Comparison of ENCODE assay signal across 9 mouse cellular contexts in the genomic region with DNA sequence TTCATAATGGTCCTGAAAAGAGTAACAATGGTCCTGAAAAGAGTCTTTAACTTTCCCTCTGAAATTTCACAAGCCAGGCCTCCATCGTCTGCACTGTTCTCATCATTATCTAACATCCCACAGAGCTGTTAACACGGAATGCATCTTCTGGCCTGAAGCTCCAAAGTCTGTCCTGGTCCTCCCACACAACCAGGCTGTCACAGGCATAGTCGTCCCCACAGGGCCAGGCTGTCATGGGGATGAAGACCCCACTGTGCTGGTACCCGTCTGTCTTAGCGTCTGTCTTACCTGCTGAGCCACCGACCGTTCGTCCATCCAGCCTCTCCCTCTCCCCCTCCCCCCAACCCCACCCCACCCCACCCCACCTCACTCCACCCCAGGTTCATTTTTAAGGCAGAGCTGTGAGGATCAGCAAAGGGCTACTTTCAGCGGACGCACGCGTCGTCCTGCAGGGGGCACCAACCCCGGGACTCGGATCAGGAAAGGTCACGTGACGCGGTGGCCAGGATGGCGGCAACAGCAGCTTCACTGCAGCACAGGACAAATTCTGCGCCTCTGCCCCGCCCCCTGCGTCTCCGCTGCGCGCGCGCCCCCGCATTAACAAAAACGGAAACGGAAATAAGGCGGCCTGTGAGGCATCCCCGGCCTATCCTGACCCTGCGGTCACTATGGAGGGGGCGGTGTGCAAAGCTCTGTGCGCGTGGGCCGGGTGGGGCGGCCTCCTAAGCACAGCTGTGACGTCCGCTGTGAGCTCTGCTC. TPM values are rescaled to one million over a fixed set of nuclear protein-coding genes. Genes with fewer than 3 reads are reported as not detected.
DNase-seq lines count a peak whose midpoint lies in the region; ATAC-seq and TF ChIP-seq lines count a peak whose summit lies in the region.
"Had no signal": no experiment of that assay in that cellular context is flagged by ENCODE, and none has a peak within 500 bp of the region (broad histone marks: within the 10 kb centered on the region; RNA-seq: fewer than 3 reads in every experiment).

No protein-coding gene starts in this region.

- H3K79me2 ChIP-seq in CH12.LX (replicated peaks; ENCODE audit: control insufficient read depth, extremely low read depth, insufficient read depth, poor library complexity, severe bottlenecking): no peaks in the 10 kb centered on the region

- no peak for TF ChIP-seq RAD21 in CH12.LX (IDR thresholded peaks at IDR 0.05; ENCODE audit: low read depth, low read length)

- TF ChIP-seq EP300 in CH12.LX (IDR thresholded peaks at IDR 0.05; ENCODE audit: low read length): no peak

- H3K36me3 ChIP-seq in CH12.LX (replicated peaks in 1 of 2; ENCODE audit: control insufficient read depth in 1 of 2, insufficient read depth in 1 of 2, low read length in 1 of 2): peaks cover 0 to 8% of the 10 kb centered on the region in 2 experiments
- H3K36me3 ChIP-seq in forebrain, embryonic 11.5 days (ENCODE audit: control insufficient read depth, insufficient read depth, low read length): peaks cover 2% of the 10 kb centered on the region; the same call in 1 of the 2 replicates
- peaks cover 17% of the 10 kb centered on the region for H3K36me3 ChIP-seq in heart, embryonic 15.5 days
- peaks cover 7% of the 10 kb centered on the region; the same call in 1 of the 2 replicates for H3K36me3 ChIP-seq in liver, embryonic 15.5 days (replicated peaks)
- no peaks in the 10 kb centered on the region for H3K36me3 ChIP-seq in neural tube, embryonic 11.5 days (ENCODE audit: control insufficient read depth, insufficient read depth, low read length)
- H3K36me3 ChIP-seq in stomach, embryonic 16.5 days (ENCODE audit: control insufficient read depth, insufficient read depth, low read length): 0 out of 2 replicates have a peak, but pooled peaks cover 7% of the 10 kb centered on the region

- peak; percentile 82 for ATAC-seq in forebrain, embryonic 11.5 days (replicated peaks; ENCODE audit: low FRiP score)
- peak; percentile 77 for ATAC-seq in heart, embryonic 15.5 days (replicated peaks; ENCODE audit: insufficient number of reproducible peaks, insufficient read depth, low FRiP score, low read depth)
- peak; percentile 80 for ATAC-seq in liver, embryonic 15.5 days (ENCODE audit: insufficient read depth)
- ATAC-seq in neural tube, embryonic 11.5 days (ENCODE audit: insufficient read depth, low FRiP score, low TSS enrichment): peak; percentile 76
- ATAC-seq in stomach, embryonic 16.5 days (ENCODE audit: insufficient read depth, low FRiP score): peak; percentile 87

- in situ Hi-C loops in CH12.LX (cut with MboI; ENCODE audit: low pct_ligation_motif_present, low pct_unique_long_range_greater_than_20kb, low sequenced_read_pairs): no loop called here

- TF ChIP-seq POLR2A in CH12.LX (IDR thresholded peaks at IDR 0.05; ENCODE audit: low read depth, low read length): no peak

- WGBS in forebrain, embryonic 11.5 days: 8% methylated on average over 35 of the region's 40 CpGs
- whole genome bisulfite sequencing in heart, embryonic 15.5 days: 5% methylated on average over 40 of the region's 40 CpGs
- 6% methylated on average over 40 of the region's 40 CpGs for WGBS in liver, embryonic 15.5 days (ENCODE audit: insufficient replicate concordance)
- 6% methylated on average over 35 of the region's 40 CpGs for WGBS in neural tube, embryonic 11.5 days
- 4% methylated on average over 40 of the region's 40 CpGs for WGBS in stomach, embryonic 16.5 days

- H3K27me3 ChIP-seq in CH12.LX (replicated peaks): no peaks in the 10 kb centered on the region
- no peaks in the 10 kb centered on the region for H3K27me3 ChIP-seq in forebrain, embryonic 11.5 days (ENCODE audit: control insufficient read depth, insufficient read depth, low read length)
- H3K27me3 ChIP-seq in heart, embryonic 15.5 days: no peaks in the 10 kb centered on the region
- no peaks in the 10 kb centered on the region for H3K27me3 ChIP-seq in liver, embryonic 15.5 days
- H3K27me3 ChIP-seq in neural tube, embryonic 11.5 days (ENCODE audit: control insufficient read depth, insufficient read depth, low read length): no peaks in the 10 kb centered on the region
- H3K27me3 ChIP-seq in stomach, embryonic 16.5 days (ENCODE audit: control insufficient read depth, insufficient read depth, low read length): no peaks in the 10 kb centered on the region

- dilution Hi-C loops in CH12.LX (cut with MboI; ENCODE audit: extremely low pct_ligation_motif_present, extremely low pct_unique_long_range_greater_than_20kb, low sequenced_read_pairs): no loop called here

- H3K27ac ChIP-seq in CH12.LX (ENCODE audit: insufficient read depth, low read depth): 0 out of 2 replicates have a peak overlapping the region, but pooled peaks have one; percentile 40
- no peak overlapping the region for H3K27ac ChIP-seq in forebrain, embryonic 11.5 days (ENCODE audit: low read depth, low read length)
- peak overlapping the region; percentile 80 for H3K27ac ChIP-seq in heart, embryonic 15.5 days
- peak overlapping the region; percentile 59 for H3K27ac ChIP-seq in liver, embryonic 15.5 days (replicated peaks)
- H3K27ac ChIP-seq in neural tube, embryonic 11.5 days (ENCODE audit: low read depth, low read length): peak overlapping the region; percentile 28; the same call in 1 of the 2 replicates
- peak overlapping the region; percentile 79 for H3K27ac ChIP-seq in stomach, embryonic 16.5 days (ENCODE audit: low read length)

- no peak overlapping the region for H3K9ac ChIP-seq in CH12.LX (ENCODE audit: insufficient read depth, low read depth)
- H3K9ac ChIP-seq in forebrain, embryonic 11.5 days (ENCODE audit: low read length): peak overlapping the region; percentile 37; the same call in 1 of the 2 replicates
- H3K9ac ChIP-seq in heart, embryonic 15.5 days: peak overlapping the region; percentile 63
- H3K9ac ChIP-seq in liver, embryonic 15.5 days: no peak overlapping the region
- H3K9ac ChIP-seq in neural tube, embryonic 11.5 days (ENCODE audit: low read length): peak overlapping the region; percentile 55
- H3K9ac ChIP-seq in stomach, embryonic 16.5 days (ENCODE audit: low read length): peak overlapping the region; percentile 80

- DNase-seq in CH12.LX (ENCODE audit: extremely low read depth): peak; percentile 94
- DNase-seq in c-Kit-positive CD71-positive TER-119-positive erythroid progenitor cells, embryonic 14.5 days (ENCODE audit: low spot score): peak; percentile 73
- DNase-seq in forebrain, embryonic 11.5 days (ENCODE audit: low spot score): peak; percentile 95
- peak; percentile 94 for DNase-seq in kidney, postnatal 25 days
- peak; percentile 93 for DNase-seq in neural tube, embryonic 11.5 days (ENCODE audit: low spot score)

- H3K4me3 ChIP-seq in CH12.LX (replicated peaks in 1 of 3; ENCODE audit: low read depth in 2 of 3, low read length in 2 of 3, poor library complexity in 1 of 3): peak overlapping the region in 2 of 3 experiments; percentile 60 to 67
- H3K4me3 ChIP-seq in forebrain, embryonic 11.5 days (ENCODE audit: low read depth, low read length): peak overlapping the region; percentile 59
- H3K4me3 ChIP-seq in heart, embryonic 15.5 days: peak overlapping the region; percentile 68
- H3K4me3 ChIP-seq in liver, embryonic 15.5 days (replicated peaks): peak overlapping the region; percentile 60
- peak overlapping the region; percentile 50 for H3K4me3 ChIP-seq in neural tube, embryonic 11.5 days (ENCODE audit: low read depth, low read length)
- peak overlapping the region; percentile 69 for H3K4me3 ChIP-seq in stomach, embryonic 16.5 days (replicated peaks; ENCODE audit: low read length)

- peak in 1 of 2 experiments; percentile 42; a peak in 2 of 4 replicates for TF ChIP-seq CTCF in CH12.LX (conservative IDR thresholded peaks at IDR 0.05 in 1 of 2, IDR thresholded peaks at IDR 0.05 in 1 of 2; ENCODE audit: low read depth in 2 of 2, low read length in 2 of 2)

- peaks cover 41% of the 10 kb centered on the region for H3K9me3 ChIP-seq in CH12.LX (replicated peaks; ENCODE audit: low read length)
- peaks cover 23% of the 10 kb centered on the region for H3K9me3 ChIP-seq in forebrain, embryonic 11.5 days (ENCODE audit: control insufficient read depth, low read length)
- peaks cover 32% of the 10 kb centered on the region for H3K9me3 ChIP-seq in heart, embryonic 15.5 days (replicated peaks)
- peaks cover 30% of the 10 kb centered on the region for H3K9me3 ChIP-seq in liver, embryonic 15.5 days (replicated peaks)
- peaks cover 19% of the 10 kb centered on the region; the same call in 1 of the 2 replicates for H3K9me3 ChIP-seq in neural tube, embryonic 11.5 days (ENCODE audit: control insufficient read depth, low read length)
- peaks cover 33% of the 10 kb centered on the region for H3K9me3 ChIP-seq in stomach, embryonic 16.5 days (replicated peaks; ENCODE audit: control insufficient read depth, low read length)

- H3K4me1 ChIP-seq in CH12.LX (ENCODE audit: control insufficient read depth in 1 of 2, insufficient read depth in 2 of 2): peaks cover 0 to 3% of the 10 kb centered on the region in 2 experiments; a peak in 1 of 4 replicates
- no peaks in the 10 kb centered on the region for H3K4me1 ChIP-seq in forebrain, embryonic 11.5 days (replicated peaks; ENCODE audit: control insufficient read depth, insufficient read depth, low read length)
- H3K4me1 ChIP-seq in heart, embryonic 15.5 days (replicated peaks): peaks cover 7% of the 10 kb centered on the region; the same call in 1 of the 2 replicates
- peaks cover 12% of the 10 kb centered on the region; the same call in 1 of the 2 replicates for H3K4me1 ChIP-seq in liver, embryonic 15.5 days (replicated peaks)
- no peaks in the 10 kb centered on the region for H3K4me1 ChIP-seq in neural tube, embryonic 11.5 days (ENCODE audit: control insufficient read depth, insufficient read depth, low read length)
- no peaks in the 10 kb centered on the region for H3K4me1 ChIP-seq in stomach, embryonic 16.5 days (ENCODE audit: control insufficient read depth, insufficient read depth, low read length)

- no peak overlapping the region for H3K4me2 ChIP-seq in CH12.LX (ENCODE audit: insufficient read depth, low read depth, poor library complexity, severe bottlenecking)
- H3K4me2 ChIP-seq in forebrain, embryonic 11.5 days (ENCODE audit: low read depth, low read length, severe bottlenecking): peak overlapping the region; percentile 49
- H3K4me2 ChIP-seq in heart, embryonic 15.5 days: peak overlapping the region; percentile 91
- H3K4me2 ChIP-seq in liver, embryonic 15.5 days: peak overlapping the region; percentile 78
- H3K4me2 ChIP-seq in neural tube, embryonic 11.5 days (ENCODE audit: low read depth): peak overlapping the region; percentile 70
- H3K4me2 ChIP-seq in stomach, embryonic 16.5 days (ENCODE audit: low read depth, low read length): peak overlapping the region; percentile 93

RNA-seq across cellular contexts. Expression of a gene that starts 0.8 kb away (rescaled TPM):
- total RNA-seq in CH12.LX (2012; rRNA removed) (0.64 and 0.76 TPM in 2 replicates), CH12.LX (2014; rRNA removed) (0.89 and 1.3 TPM in 2 replicates)
- 2.6 and 4.8 TPM in 2 replicates for polyA plus RNA-seq in CH12.LX (2012; ENCODE audit: insufficient read length, low read depth)
- polyA plus RNA-seq in forebrain, embryonic 11.5 days (2014; fragmentation: Nextera tagmentation; extraction: Ambion mirVana): 1.8 and 3.2 TPM in 2 replicates
- 4.7 and 8.5 TPM in 2 replicates for polyA plus RNA-seq in heart, embryonic 15.5 days (2015; fragmentation: Nextera tagmentation; extraction: Ambion mirVana)
- polyA plus RNA-seq in liver, embryonic 15.5 days (2015; fragmentation: Nextera tagmentation; extraction: Ambion mirVana): 3.3 and 3.6 TPM in 2 replicates
- 2.4 and 3.1 TPM in 2 replicates for polyA plus RNA-seq in neural tube, embryonic 11.5 days (2014; fragmentation: Nextera tagmentation; extraction: Ambion mirVana)
- 5.2 and 7.5 TPM in 2 replicates for polyA plus RNA-seq in stomach, embryonic 16.5 days (2015; fragmentation: Nextera tagmentation; extraction: Ambion mirVana)

RNA-seq across cellular contexts. Expression of a gene that starts 22.7 kb away (rescaled TPM):
- total RNA-seq in CH12.LX (2012; rRNA removed): not detected in 2 replicates
- total RNA-seq in CH12.LX (2014; rRNA removed): not detected in 2 replicates
- 0.09 TPM in 1 of 2 replicates, not detected in the other for polyA plus RNA-seq in CH12.LX (2012; ENCODE audit: insufficient read length, low read depth)
- not detected in 2 replicates for polyA plus RNA-seq in forebrain, embryonic 11.5 days (2014; fragmentation: Nextera tagmentation; extraction: Ambion mirVana)
- not detected in 2 replicates for polyA plus RNA-seq in heart, embryonic 15.5 days (2015; fragmentation: Nextera tagmentation; extraction: Ambion mirVana)
- not detected in 2 replicates for polyA plus RNA-seq in liver, embryonic 15.5 days (2015; fragmentation: Nextera tagmentation; extraction: Ambion mirVana)
- not detected in 2 replicates for polyA plus RNA-seq in neural tube, embryonic 11.5 days (2014; fragmentation: Nextera tagmentation; extraction: Ambion mirVana)
- not detected in 2 replicates for polyA plus RNA-seq in stomach, embryonic 16.5 days (2015; fragmentation: Nextera tagmentation; extraction: Ambion mirVana)
- total RNA-seq: left cerebral cortex, adult 8-10 months had no signal

RNA-seq across cellular contexts. Expression of a gene that starts 55.8 kb away (rescaled TPM):
- not detected in 2 replicates for total RNA-seq in CH12.LX (2012; rRNA removed)
- total RNA-seq in CH12.LX (2014; rRNA removed): not detected in 2 replicates
- not detected in 2 replicates for polyA plus RNA-seq in CH12.LX (2012; ENCODE audit: insufficient read length, low read depth)
- polyA plus RNA-seq in forebrain, embryonic 11.5 days (2014; fragmentation: Nextera tagmentation; extraction: Ambion mirVana): not detected in 2 replicates
- not detected in 2 replicates for polyA plus RNA-seq in heart, embryonic 15.5 days (2015; fragmentation: Nextera tagmentation; extraction: Ambion mirVana)
- not detected in 2 replicates for polyA plus RNA-seq in liver, embryonic 15.5 days (2015; fragmentation: Nextera tagmentation; extraction: Ambion mirVana)
- not detected in 2 replicates for polyA plus RNA-seq in neural tube, embryonic 11.5 days (2014; fragmentation: Nextera tagmentation; extraction: Ambion mirVana)
- not detected in 2 replicates for polyA plus RNA-seq in stomach, embryonic 16.5 days (2015; fragmentation: Nextera tagmentation; extraction: Ambion mirVana)
- total RNA-seq: left cerebral cortex, adult 8-10 months had no signal

Comparison
In these comparisons a context has a peak if more than half of its experiments do, and no peak if none do; other contexts are left out.
1. H3K9ac ChIP-seq: peak in forebrain, embryonic 11.5 days (single experiment), heart, embryonic 15.5 days (single experiment), neural tube, embryonic 11.5 days (single experiment) and stomach, embryonic 16.5 days (single experiment); none in CH12.LX (single experiment) and liver, embryonic 15.5 days (single experiment).
2. Peak in every context shown above with its lines, with median percentiles within 50 percentile points of each other: DNase-seq, H3K4me3 ChIP-seq and ATAC-seq.